Mouse (Mus musculus) kidney, embryonic 15.5 days (tissue): ENCODE measurements at regions not wholly inside any gene's neighbourhood (a gene's known extent, or its start where the extent isn't known, plus 50 kb on each side); places are given as distances from the start of the nearest gene placed in this dataset.

Experiments used
- ATAC-seq: fragments of 200-750 bp; cut with Nextera tagmentation; replicated peaks from 2 replicates; pipeline ENCODE4 v1.8.0; 2017; ENCODE audit warnings: moderate TSS enrichment; ENCODE audit not compliant: low FRiP score
- H3K27ac ChIP-seq: fragments of 300-500 bp; sonication (generic); 2 replicates; pipeline ENCODE4 v1.5.1; 2015; ENCODE audit warnings: mild to moderate bottlenecking, inconsistent platforms
- H3K27me3 ChIP-seq: fragments of 300-500 bp; sonication (generic); 2 replicates; pipeline ENCODE4 v1.6.1; 2015; ENCODE audit warnings: inconsistent platforms
- H3K36me3 ChIP-seq: fragments of 300-500 bp; sonication (generic); 2 replicates; pipeline ENCODE4 v1.6.1; 2015; ENCODE audit warnings: inconsistent platforms
- H3K4me1 ChIP-seq: fragments of 300-500 bp; sonication (generic); 2 replicates; pipeline ENCODE4 v1.6.1; 2015; ENCODE audit warnings: inconsistent platforms
- H3K4me2 ChIP-seq: fragments of 300-500 bp; sonication (generic); 2 replicates; pipeline ENCODE4 v1.6.1; 2015; ENCODE audit warnings: moderate library complexity, mild to moderate bottlenecking, inconsistent platforms
- H3K4me3 ChIP-seq: fragments of 300-500 bp; sonication (generic); replicated peaks from 2 replicates; pipeline ENCODE4 v1.5.1; 2015; ENCODE audit warnings: mild to moderate bottlenecking, inconsistent platforms
- H3K9ac ChIP-seq: fragments of 300-500 bp; sonication (generic); 2 replicates; pipeline ENCODE4 v1.6.1; 2015; ENCODE audit warnings: mild to moderate bottlenecking, inconsistent platforms
- H3K9me3 ChIP-seq: fragments of 300-500 bp; sonication (generic); replicated peaks from 2 replicates; pipeline ENCODE4 v1.6.1; 2016; ENCODE audit warnings: inconsistent platforms
- WGBS: fragments of 180-500 bp; shearing (Covaris S2); methylation state at CpG from one replicate; pipeline ENCODE4 v1.1.7; 2015; ENCODE audit warnings: mixed read lengths; 5-methylcytosine and 5-hydroxymethylcytosine counted together

GRCm38 (mm10) chr3:154440899-154441298 is 110.4 kb upstream of the Lhx8 start:
- no peak for ATAC-seq
- H3K4me1 ChIP-seq: no peaks in the 10 kb centered on the region
- no peak overlapping the region for H3K9ac ChIP-seq
- no peak overlapping the region for H3K27ac ChIP-seq
- WGBS: 64% methylated on average over 2 of the region's 2 CpGs
- no peaks in the 10 kb centered on the region for H3K36me3 ChIP-seq
- no peak overlapping the region for H3K4me2 ChIP-seq
- no peak overlapping the region for H3K4me3 ChIP-seq
- H3K27me3 ChIP-seq: no peaks in the 10 kb centered on the region
- 0 out of 2 replicates have a peak, but pooled peaks cover 5% of the 10 kb centered on the region for H3K9me3 ChIP-seq

GRCm38 (mm10) chr3:154430856-154431255 is 100.4 kb upstream of the Lhx8 start:
- no peak overlapping the region for H3K4me2 ChIP-seq
- no peak for ATAC-seq
- H3K9ac ChIP-seq: no peak overlapping the region
- no peaks in the 10 kb centered on the region for H3K4me1 ChIP-seq
- no peak overlapping the region for H3K4me3 ChIP-seq
- no peaks in the 10 kb centered on the region for H3K9me3 ChIP-seq
- no peak overlapping the region for H3K27ac ChIP-seq
- H3K36me3 ChIP-seq: no peaks in the 10 kb centered on the region
- WGBS: 83% methylated on average over 7 of the region's 7 CpGs
- no peaks in the 10 kb centered on the region for H3K27me3 ChIP-seq

GRCm38 (mm10) chr3:154429666-154430065 is 99.2 kb upstream of the Lhx8 start:
- H3K9ac ChIP-seq: no peak overlapping the region
- H3K9me3 ChIP-seq: no peaks in the 10 kb centered on the region
- 93% methylated on average over 6 of the region's 6 CpGs for WGBS
- H3K4me3 ChIP-seq: no peak overlapping the region
- H3K4me1 ChIP-seq: no peaks in the 10 kb centered on the region
- H3K36me3 ChIP-seq: no peaks in the 10 kb centered on the region
- no peak for ATAC-seq
- no peaks in the 10 kb centered on the region for H3K27me3 ChIP-seq
- H3K4me2 ChIP-seq: no peak overlapping the region
- no peak overlapping the region for H3K27ac ChIP-seq

- no peaks in the 10 kb centered on the region for H3K9me3 ChIP-seq
- H3K4me3 ChIP-seq: no peak overlapping the region
- H3K36me3 ChIP-seq: no peaks in the 10 kb centered on the region
- H3K27ac ChIP-seq: no peak overlapping the region
- ATAC-seq: no peak
- H3K4me2 ChIP-seq: no peak overlapping the region
- H3K27me3 ChIP-seq: no peaks in the 10 kb centered on the region
- no peaks in the 10 kb centered on the region for H3K4me1 ChIP-seq
- WGBS: 75% methylated on average over 5 of the region's 5 CpGs
- H3K9ac ChIP-seq: no peak overlapping the region
These were observed 94.1 kb upstream of the Lhx8 start for GRCm38 (mm10) chr3:154424589-154424988.

- Histone ChIP-seq H3K9me3 (no peaks in the 10 kb centered on the region), H3K27me3 (no peaks in the 10 kb centered on the region), H3K36me3 (no peaks in the 10 kb centered on the region), H3K27ac (no peak overlapping the region), H3K9ac (no peak overlapping the region), H3K4me2 (no peak overlapping the region), H3K4me1 (no peaks in the 10 kb centered on the region), H3K4me3 (no peak overlapping the region)
- 65% methylated on average over 7 of the region's 7 CpGs for WGBS
- no peak for ATAC-seq
These were observed 91.0 kb upstream of the Lhx8 start for GRCm38 (mm10) chr3:154421461-154421950.

- Histone ChIP-seq H3K36me3 (no peaks in the 10 kb centered on the region), H3K9me3 (no peaks in the 10 kb centered on the region), H3K4me3 (no peak overlapping the region), H3K4me2 (no peak overlapping the region), H3K27ac (no peak overlapping the region), H3K27me3 (no peaks in the 10 kb centered on the region), H3K9ac (no peak overlapping the region), H3K4me1 (no peaks in the 10 kb centered on the region)
- no peak for ATAC-seq
- WGBS: 60% methylated on average over 4 of the region's 4 CpGs
These were observed 87.8 kb upstream of the Lhx8 start for GRCm38 (mm10) chr3:154418177-154418832.

- 74% methylated on average over 3 of the region's 3 CpGs for WGBS
- Histone ChIP-seq H3K9me3 (no peaks in the 10 kb centered on the region), H3K27ac (no peak overlapping the region), H3K27me3 (no peaks in the 10 kb centered on the region), H3K4me2 (no peak overlapping the region), H3K9ac (no peak overlapping the region), H3K36me3 (no peaks in the 10 kb centered on the region), H3K4me1 (no peaks in the 10 kb centered on the region), H3K4me3 (no peak overlapping the region)
- no peak for ATAC-seq
These were observed 83.9 kb upstream of the Lhx8 start for GRCm38 (mm10) chr3:154414358-154414757.

GRCm38 (mm10) chr3:154410292-154410691 is 79.8 kb upstream of the Lhx8 start:
- 91% methylated on average over 2 of the region's 2 CpGs for WGBS
- no peaks in the 10 kb centered on the region for H3K4me1 ChIP-seq
- ATAC-seq: no peak
- no peaks in the 10 kb centered on the region for H3K27me3 ChIP-seq
- no peak overlapping the region for H3K4me3 ChIP-seq
- H3K9me3 ChIP-seq: no peaks in the 10 kb centered on the region
- H3K36me3 ChIP-seq: no peaks in the 10 kb centered on the region
- H3K27ac ChIP-seq: no peak overlapping the region
- H3K9ac ChIP-seq: no peak overlapping the region
- no peak overlapping the region for H3K4me2 ChIP-seq

GRCm38 (mm10) chr3:154402081-154402480 is 71.6 kb upstream of the Lhx8 start:
- Histone ChIP-seq H3K9me3 (no peaks in the 10 kb centered on the region), H3K4me2 (no peak overlapping the region), H3K36me3 (no peaks in the 10 kb centered on the region), H3K27ac (no peak overlapping the region), H3K27me3 (no peaks in the 10 kb centered on the region; the same call in 1 of the 2 replicates), H3K9ac (no peak overlapping the region), H3K4me1 (0 out of 2 replicates have a peak, but pooled peaks cover 3% of the 10 kb centered on the region), H3K4me3 (no peak overlapping the region)
- WGBS: 19% methylated on average over 4 of the region's 4 CpGs
- ATAC-seq: 0 out of 2 replicates have a peak, but pooled peaks have one; percentile 46

GRCm38 (mm10) chr3:154393626-154394025 is 63.2 kb upstream of the Lhx8 start:
- no peak overlapping the region for H3K27ac ChIP-seq
- H3K9me3 ChIP-seq: no peaks in the 10 kb centered on the region
- no peak overlapping the region for H3K4me2 ChIP-seq
- no peak overlapping the region for H3K4me3 ChIP-seq
- H3K4me1 ChIP-seq: no peaks in the 10 kb centered on the region
- ATAC-seq: no peak
- no peaks in the 10 kb centered on the region for H3K27me3 ChIP-seq
- no peaks in the 10 kb centered on the region for H3K36me3 ChIP-seq
- 66% methylated on average over 5 of the region's 5 CpGs for WGBS
- no peak overlapping the region for H3K9ac ChIP-seq

- Histone ChIP-seq H3K4me3 (no peak overlapping the region), H3K27me3 (peaks cover 5% of the 10 kb centered on the region; the same call in 1 of the 2 replicates), H3K9ac (no peak overlapping the region), H3K36me3 (no peaks in the 10 kb centered on the region), H3K4me2 (no peak overlapping the region), H3K9me3 (no peaks in the 10 kb centered on the region), H3K4me1 (no peaks in the 10 kb centered on the region), H3K27ac (no peak overlapping the region)
- no peak for ATAC-seq
- WGBS: 69% methylated on average over 3 of the region's 3 CpGs
These were observed 61.2 kb upstream of the Lhx8 start for GRCm38 (mm10) chr3:154391629-154392028.

GRCm38 (mm10) chr3:154388656-154389055 is 58.2 kb upstream of the Lhx8 start:
- ATAC-seq: no peak
- Histone ChIP-seq H3K4me2 (no peak overlapping the region), H3K27me3 (peaks cover 5% of the 10 kb centered on the region; the same call in 1 of the 2 replicates), H3K4me3 (no peak overlapping the region), H3K27ac (no peak overlapping the region), H3K36me3 (no peaks in the 10 kb centered on the region), H3K4me1 (no peaks in the 10 kb centered on the region), H3K9ac (no peak overlapping the region), H3K9me3 (no peaks in the 10 kb centered on the region)
- WGBS: 81% methylated on average over 5 of the region's 5 CpGs

GRCm38 (mm10) chr3:154387271-154387670 is 56.8 kb upstream of the Lhx8 start:
- no peak for ATAC-seq
- no peak overlapping the region for H3K4me3 ChIP-seq
- no peaks in the 10 kb centered on the region for H3K9me3 ChIP-seq
- H3K27me3 ChIP-seq: peaks cover 8% of the 10 kb centered on the region
- H3K4me1 ChIP-seq: no peaks in the 10 kb centered on the region
- WGBS: 76% methylated on average over 1 of the region's 1 CpGs
- H3K9ac ChIP-seq: no peak overlapping the region
- H3K4me2 ChIP-seq: no peak overlapping the region
- H3K36me3 ChIP-seq: no peaks in the 10 kb centered on the region
- no peak overlapping the region for H3K27ac ChIP-seq
